Comparison of ENCODE assay signal across 32 mouse cellular contexts in the genomic region with DNA sequence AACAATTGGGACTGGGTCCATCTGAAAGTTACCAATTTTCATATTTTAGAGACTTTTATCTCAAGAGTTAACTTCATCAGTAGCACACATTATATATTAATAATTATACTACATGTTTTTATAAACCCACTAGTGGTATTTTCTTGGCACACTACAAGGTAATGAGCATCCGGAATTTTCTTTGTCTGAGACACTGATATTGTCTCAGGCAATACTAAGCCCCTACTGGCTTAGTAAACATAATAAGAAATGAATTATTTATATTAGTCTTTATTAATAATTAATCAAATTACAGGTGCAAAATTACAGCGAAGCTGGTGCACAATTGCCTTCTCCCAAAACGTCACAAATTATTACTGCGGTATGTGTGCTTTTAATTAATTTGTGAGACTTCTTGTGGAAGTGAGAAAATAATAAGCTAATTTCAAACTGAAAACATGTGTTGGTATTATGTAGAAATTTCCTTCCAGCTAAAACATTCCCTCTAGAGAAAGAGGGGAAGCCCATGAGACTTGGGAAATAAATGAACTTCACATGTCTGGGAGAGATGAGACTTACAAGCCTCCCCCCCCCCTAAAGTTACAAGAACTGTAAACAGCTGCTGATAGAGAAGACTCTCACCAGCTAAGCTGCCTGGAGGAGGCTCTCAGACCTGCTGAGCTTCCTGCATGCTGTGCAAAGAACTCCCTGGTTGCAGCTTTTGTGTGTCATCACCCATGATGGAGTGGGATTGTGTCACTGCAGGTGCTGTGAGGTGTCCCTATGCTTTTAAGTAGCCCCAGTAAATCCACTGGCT.
DNase-seq lines count a peak whose midpoint lies in the region; ATAC-seq lines count a peak whose summit lies in the region.
"Had no signal": no experiment of that assay in that cellular context is flagged by ENCODE, and none has a peak within 500 bp of the region (broad histone marks: within the 10 kb centered on the region; RNA-seq: fewer than 3 reads in every experiment).

No protein-coding gene starts in this region.

- H3K4me2 ChIP-seq in hindbrain, embryonic 14.5 days (replicated peaks): no peak overlapping the region
- H3K4me2 ChIP-seq in neural tube, embryonic 14.5 days (ENCODE audit: low read depth, low read length): no peak overlapping the region
- no peak overlapping the region for H3K4me2 ChIP-seq in midbrain, embryonic 14.5 days (ENCODE audit: low read length)
- H3K4me2 ChIP-seq: embryonic facial prominence, embryonic 13.5 days; forebrain, embryonic 12.5 days; heart, embryonic 11.5 days; kidney, embryonic 15.5 days; limb, embryonic 12.5 days; liver, embryonic 15.5 days; lung, embryonic 14.5 days; stomach, embryonic 15.5 days had no signal

- WGBS in hindbrain, embryonic 14.5 days: 65% methylated on average over 4 of the region's 4 CpGs
- whole genome bisulfite sequencing in hindbrain, embryonic 10.5 days: 83% methylated on average over 4 of the region's 4 CpGs
- WGBS in neural tube, embryonic 14.5 days: 65% methylated on average over 4 of the region's 4 CpGs
- WGBS in midbrain, embryonic 14.5 days: 67% methylated on average over 4 of the region's 4 CpGs

- H3K4me3 ChIP-seq in hindbrain, embryonic 14.5 days (replicated peaks; ENCODE audit: low read length): no peak overlapping the region
- no peak overlapping the region for H3K4me3 ChIP-seq in hindbrain, embryonic 10.5 days
- H3K4me3 ChIP-seq in neural tube, embryonic 14.5 days (ENCODE audit: low read depth, low read length): no peak overlapping the region
- H3K4me3 ChIP-seq in midbrain, embryonic 14.5 days (replicated peaks; ENCODE audit: low read depth, low read length): no peak overlapping the region
- H3K4me3 ChIP-seq: embryonic facial prominence, embryonic 13.5 days; erythroblast, embryonic 14.5 days; forebrain, embryonic 12.5 days; kidney, embryonic 15.5 days; layer of hippocampus, adult 2 months; left cerebral cortex, adult 2 months; limb, embryonic 12.5 days; liver, embryonic 15.5 days; myocyte; stomach, embryonic 15.5 days had no signal

- H3K9me3 ChIP-seq in hindbrain, embryonic 14.5 days (ENCODE audit: control insufficient read depth, low read length): no peaks in the 10 kb centered on the region
- H3K9me3 ChIP-seq in hindbrain, embryonic 10.5 days: no peaks in the 10 kb centered on the region
- no peaks in the 10 kb centered on the region for H3K9me3 ChIP-seq in neural tube, embryonic 14.5 days (ENCODE audit: control insufficient read depth, low read length)
- H3K9me3 ChIP-seq in midbrain, embryonic 14.5 days (ENCODE audit: control insufficient read depth, low read length): no peaks in the 10 kb centered on the region
- H3K9me3 ChIP-seq: embryonic facial prominence, embryonic 13.5 days; forebrain, embryonic 12.5 days; kidney, embryonic 15.5 days; limb, embryonic 12.5 days; liver, embryonic 15.5 days; stomach, embryonic 15.5 days had no signal

- DNase-seq in hindbrain, embryonic 14.5 days (ENCODE audit: low spot score): no peak
- no peak for DNase-seq in hindbrain, embryonic 10.5 days (ENCODE audit: low spot score)
- no peak for DNase-seq in neural tube, embryonic 10.5 days (ENCODE audit: extremely low spot score, low spot score)
- peak; percentile 35 for DNase-seq in midbrain, embryonic 14.5 days
- no peak for DNase-seq in adrenal gland, adult 18-20 months (ENCODE audit: low spot score in 2 of 2)
- DNase-seq in thymus, postnatal 36 days: no peak
- DNase-seq: adrenal gland, postnatal 10 days; B cell, adult 2 months; cerebellum, adult 11 months; cerebellum, adult 9-10 months; cerebellum, postnatal 36 days; gastrocnemius, postnatal 25 days; heart, adult 18-20 months; heart, postnatal 36 days; kidney, adult 18-20 months; kidney, postnatal 36 days; lung, embryonic 14.5 days; lung, postnatal 14 days; right cerebral cortex, postnatal 25 days; thymus, postnatal 14 days had no signal

- H3K4me1 ChIP-seq in hindbrain, embryonic 14.5 days (replicated peaks; ENCODE audit: control insufficient read depth, insufficient read depth, low read length): no peaks in the 10 kb centered on the region
- H3K4me1 ChIP-seq in hindbrain, embryonic 10.5 days (replicated peaks): no peaks in the 10 kb centered on the region
- no peaks in the 10 kb centered on the region for H3K4me1 ChIP-seq in neural tube, embryonic 14.5 days (ENCODE audit: control insufficient read depth, insufficient read depth, low read length)
- no peaks in the 10 kb centered on the region for H3K4me1 ChIP-seq in midbrain, embryonic 14.5 days (ENCODE audit: control insufficient read depth, insufficient read depth, low read length)
- H3K4me1 ChIP-seq: embryonic facial prominence, embryonic 13.5 days; forebrain, embryonic 12.5 days; kidney, embryonic 15.5 days; limb, embryonic 12.5 days; liver, embryonic 15.5 days; stomach, embryonic 15.5 days had no signal

- H3K27ac ChIP-seq in hindbrain, embryonic 14.5 days: no peak overlapping the region
- no peak overlapping the region for H3K27ac ChIP-seq in hindbrain, embryonic 10.5 days
- H3K27ac ChIP-seq in neural tube, embryonic 14.5 days (ENCODE audit: low read depth, low read length): no peak overlapping the region
- H3K27ac ChIP-seq in midbrain, embryonic 14.5 days (replicated peaks; ENCODE audit: low read depth, low read length): no peak overlapping the region
- H3K27ac ChIP-seq: embryonic facial prominence, embryonic 13.5 days; forebrain, embryonic 12.5 days; kidney, embryonic 15.5 days; layer of hippocampus, adult 2 months; left cerebral cortex, adult 2 months; limb, embryonic 12.5 days; liver, embryonic 15.5 days; stomach, embryonic 15.5 days had no signal

- no peaks in the 10 kb centered on the region for H3K36me3 ChIP-seq in hindbrain, embryonic 14.5 days (replicated peaks; ENCODE audit: control insufficient read depth, insufficient read depth)
- no peaks in the 10 kb centered on the region for H3K36me3 ChIP-seq in hindbrain, embryonic 10.5 days
- no peaks in the 10 kb centered on the region for H3K36me3 ChIP-seq in neural tube, embryonic 14.5 days (ENCODE audit: control insufficient read depth, insufficient read depth, low read length)
- H3K36me3 ChIP-seq in midbrain, embryonic 14.5 days (ENCODE audit: control insufficient read depth, insufficient read depth, low read length): no peaks in the 10 kb centered on the region
- H3K36me3 ChIP-seq: embryonic facial prominence, embryonic 13.5 days; forebrain, embryonic 12.5 days; kidney, embryonic 15.5 days; limb, embryonic 12.5 days; liver, embryonic 15.5 days; stomach, embryonic 15.5 days had no signal

- ATAC-seq in hindbrain, embryonic 14.5 days (ENCODE audit: low FRiP score): peak; percentile 71
- peak; percentile 86 for ATAC-seq in neural tube, embryonic 14.5 days (ENCODE audit: low read depth)
- peak; percentile 51; the same call in 1 of the 2 replicates for ATAC-seq in midbrain, embryonic 14.5 days (ENCODE audit: low FRiP score, low TSS enrichment)

- H3K27me3 ChIP-seq in hindbrain, embryonic 14.5 days (ENCODE audit: control insufficient read depth, insufficient read depth, low read length): no peaks in the 10 kb centered on the region
- no peaks in the 10 kb centered on the region for H3K27me3 ChIP-seq in hindbrain, embryonic 10.5 days (ENCODE audit: insufficient read depth, poor library complexity, severe bottlenecking)
- H3K27me3 ChIP-seq in neural tube, embryonic 14.5 days (ENCODE audit: control insufficient read depth, insufficient read depth, low read length): no peaks in the 10 kb centered on the region
- no peaks in the 10 kb centered on the region for H3K27me3 ChIP-seq in midbrain, embryonic 14.5 days (ENCODE audit: control insufficient read depth, insufficient read depth, low read length)
- H3K27me3 ChIP-seq: embryonic facial prominence, embryonic 13.5 days; forebrain, embryonic 12.5 days; kidney, embryonic 15.5 days; limb, embryonic 12.5 days; liver, embryonic 15.5 days; stomach, embryonic 15.5 days had no signal

- no peak overlapping the region for H3K9ac ChIP-seq in hindbrain, embryonic 14.5 days
- no peak overlapping the region for H3K9ac ChIP-seq in neural tube, embryonic 14.5 days (replicated peaks; ENCODE audit: low read depth, low read length)
- H3K9ac ChIP-seq in midbrain, embryonic 14.5 days (replicated peaks; ENCODE audit: low read length): no peak overlapping the region
- H3K9ac ChIP-seq: embryonic facial prominence, embryonic 13.5 days; forebrain, embryonic 12.5 days; kidney, embryonic 15.5 days; limb, embryonic 12.5 days; liver, embryonic 15.5 days; lung, embryonic 14.5 days; stomach, embryonic 15.5 days had no signal
